ENCODE assay signal across 10 mouse cellular contexts in the genomic region with DNA sequence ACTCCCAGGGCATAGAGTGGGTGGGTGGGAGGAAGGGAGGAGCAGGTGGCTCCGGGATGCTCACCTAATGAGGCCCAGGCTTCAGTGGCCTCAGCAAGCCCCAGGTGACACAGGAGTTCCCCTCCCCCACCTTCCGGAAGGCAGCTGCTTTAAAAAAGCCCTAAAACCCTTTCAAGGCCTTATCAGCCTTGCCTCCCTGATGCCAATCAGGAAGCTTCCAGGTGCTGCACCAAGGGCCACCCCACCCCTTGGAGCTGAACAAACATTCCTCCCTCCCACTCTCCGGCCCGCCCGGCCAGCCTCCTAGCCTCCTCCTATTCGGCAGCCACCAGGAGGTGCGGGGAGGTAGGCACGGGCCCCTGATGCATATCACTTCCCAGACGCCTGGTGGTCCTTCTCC. TPM values are rescaled to one million over a fixed set of nuclear protein-coding genes. Genes with fewer than 3 reads are reported as not detected.
DNase-seq lines count a peak whose midpoint lies in the region; ATAC-seq and TF ChIP-seq lines count a peak whose summit lies in the region.
"Had no signal": no experiment of that assay in that cellular context is flagged by ENCODE, and none has a peak within 500 bp of the region (broad histone marks: within the 10 kb centered on the region; RNA-seq: fewer than 3 reads in every experiment).

No protein-coding gene starts in this region.

- intact Hi-C loops in left cerebral cortex, postnatal 25 days (cut with DNase I) = no loop called here

- H3K27ac ChIP-seq in heart, embryonic 12.5 days (ENCODE audit: poor library complexity, severe bottlenecking) = no peak overlapping the region
- no peak overlapping the region for H3K27ac ChIP-seq in heart, embryonic 10.5 days
- peak overlapping the region; percentile 30 for H3K27ac ChIP-seq in hindbrain, embryonic 13.5 days
- no peak overlapping the region for H3K27ac ChIP-seq in midbrain, embryonic 14.5 days (replicated peaks; ENCODE audit: low read depth, low read length)
- no peak overlapping the region for H3K27ac ChIP-seq in liver, postnatal 0 days (ENCODE audit: low read depth)
- H3K27ac ChIP-seq: macrophage had no signal

- peaks cover 83% of the 10 kb centered on the region for H3K27me3 ChIP-seq in heart, embryonic 12.5 days (replicated peaks)
- peaks cover 73% of the 10 kb centered on the region for H3K27me3 ChIP-seq in heart, embryonic 10.5 days (ENCODE audit: insufficient read depth, poor library complexity, severe bottlenecking)
- H3K27me3 ChIP-seq in hindbrain, embryonic 13.5 days = no peaks in the 10 kb centered on the region
- H3K27me3 ChIP-seq in midbrain, embryonic 14.5 days (ENCODE audit: control insufficient read depth, insufficient read depth, low read length) = no peaks in the 10 kb centered on the region
- H3K27me3 ChIP-seq in liver, postnatal 0 days (ENCODE audit: insufficient read depth, low read length) = peaks cover 39% of the 10 kb centered on the region

- H3K4me3 ChIP-seq in heart, embryonic 12.5 days = no peak overlapping the region
- no peak overlapping the region for H3K4me3 ChIP-seq in heart, embryonic 10.5 days
- H3K4me3 ChIP-seq in hindbrain, embryonic 13.5 days = no peak overlapping the region
- H3K4me3 ChIP-seq in midbrain, embryonic 14.5 days (replicated peaks; ENCODE audit: low read depth, low read length) = no peak overlapping the region
- H3K4me3 ChIP-seq in liver, postnatal 0 days (ENCODE audit: low read depth, low read length) = no peak overlapping the region

- 0 out of 2 replicates have a peak overlapping the region, but pooled peaks have one; percentile 2 for H3K4me2 ChIP-seq in heart, embryonic 12.5 days
- H3K4me2 ChIP-seq in hindbrain, embryonic 13.5 days = peak overlapping the region; percentile 35
- H3K4me2 ChIP-seq in midbrain, embryonic 14.5 days (ENCODE audit: low read length) = peak overlapping the region; percentile 33
- no peak overlapping the region for H3K4me2 ChIP-seq in liver, postnatal 0 days (ENCODE audit: low read depth, low read length)

- ATAC-seq in heart, embryonic 12.5 days (ENCODE audit: insufficient number of reproducible peaks, low FRiP score) = no peak
- ATAC-seq in hindbrain, embryonic 13.5 days (ENCODE audit: low FRiP score) = no peak
- ATAC-seq in midbrain, embryonic 14.5 days (ENCODE audit: low FRiP score, low TSS enrichment) = no peak
- no peak for ATAC-seq in inflammation-experienced regulatory T-cells, adult 6 months
- ATAC-seq in liver, postnatal 0 days = no peak

- H3K9me3 ChIP-seq in heart, embryonic 12.5 days (replicated peaks) = no peaks in the 10 kb centered on the region
- H3K9me3 ChIP-seq in heart, embryonic 10.5 days = no peaks in the 10 kb centered on the region
- no peaks in the 10 kb centered on the region for H3K9me3 ChIP-seq in hindbrain, embryonic 13.5 days
- no peaks in the 10 kb centered on the region for H3K9me3 ChIP-seq in midbrain, embryonic 14.5 days (ENCODE audit: control insufficient read depth, low read length)
- H3K9me3 ChIP-seq in liver, postnatal 0 days (ENCODE audit: low read length) = no peaks in the 10 kb centered on the region

- no peaks in the 10 kb centered on the region for H3K36me3 ChIP-seq in heart, embryonic 12.5 days
- H3K36me3 ChIP-seq in heart, embryonic 10.5 days = no peaks in the 10 kb centered on the region
- H3K36me3 ChIP-seq in hindbrain, embryonic 13.5 days = peaks cover 7% of the 10 kb centered on the region; the same call in 1 of the 2 replicates
- H3K36me3 ChIP-seq in midbrain, embryonic 14.5 days (ENCODE audit: control insufficient read depth, insufficient read depth, low read length) = peaks cover 9% of the 10 kb centered on the region; the same call in 1 of the 2 replicates
- no peaks in the 10 kb centered on the region for H3K36me3 ChIP-seq in liver, postnatal 0 days (replicated peaks; ENCODE audit: insufficient read depth, low read length)

- WGBS in heart, embryonic 12.5 days = 9% methylated on average over 9 of the region's 9 CpGs
- WGBS in heart, embryonic 10.5 days = 7% methylated on average over 9 of the region's 9 CpGs
- 12% methylated on average over 9 of the region's 9 CpGs for WGBS in hindbrain, embryonic 13.5 days
- WGBS in midbrain, embryonic 14.5 days = 14% methylated on average over 9 of the region's 9 CpGs
- 47% methylated on average over 9 of the region's 9 CpGs for WGBS in liver, postnatal 0 days (ENCODE audit: insufficient replicate concordance)

- no peak for DNase-seq in heart, embryonic 10.5 days (ENCODE audit: low spot score)
- peak; percentile 63 for DNase-seq in ES-CJ7 (ENCODE audit: low read depth, low spot score)
- DNase-seq in midbrain, embryonic 14.5 days = no peak
- no peak for DNase-seq in left cerebral cortex, postnatal 25 days (ENCODE audit: low spot score in 2 of 2)
- no peak for DNase-seq in liver, postnatal 0 days
- DNase-seq: adrenal gland, postnatal 10 days had no signal

- TF ChIP-seq CTCF in liver, postnatal 0 days (IDR thresholded peaks at IDR 0.05; ENCODE audit: low read depth) = no peak

- TF ChIP-seq EP300 in liver, postnatal 0 days (IDR thresholded peaks at IDR 0.05; ENCODE audit: low read depth) = no peak

- no peak overlapping the region for H3K9ac ChIP-seq in heart, embryonic 12.5 days
- peak overlapping the region; percentile 58 for H3K9ac ChIP-seq in hindbrain, embryonic 13.5 days
- 0 out of 2 replicates have a peak overlapping the region, but pooled peaks have one; percentile 12 for H3K9ac ChIP-seq in midbrain, embryonic 14.5 days (replicated peaks; ENCODE audit: low read length)
- H3K9ac ChIP-seq in liver, postnatal 0 days (replicated peaks) = no peak overlapping the region

- peaks cover 34% of the 10 kb centered on the region for H3K4me1 ChIP-seq in heart, embryonic 12.5 days (replicated peaks)
- peaks cover 59% of the 10 kb centered on the region for H3K4me1 ChIP-seq in heart, embryonic 10.5 days
- H3K4me1 ChIP-seq in hindbrain, embryonic 13.5 days (replicated peaks) = peaks cover 91% of the 10 kb centered on the region
- H3K4me1 ChIP-seq in midbrain, embryonic 14.5 days (ENCODE audit: control insufficient read depth, insufficient read depth, low read length) = peaks cover 74% of the 10 kb centered on the region
- no peaks in the 10 kb centered on the region for H3K4me1 ChIP-seq in liver, postnatal 0 days (ENCODE audit: insufficient read depth)

RNA-seq across cellular contexts. Expression of a gene that starts 6.0 kb away (rescaled TPM):
- polyA plus RNA-seq in heart, embryonic 12.5 days (2016; fragmentation: Nextera tagmentation; extraction: Ambion mirVana) = 1.5 and 2.1 TPM in 2 replicates
- 2.6 and 4.2 TPM in 2 replicates for polyA plus RNA-seq in heart, embryonic 10.5 days (2016; fragmentation: Nextera tagmentation; extraction: Ambion mirVana)
- polyA plus RNA-seq in hindbrain, embryonic 13.5 days (2015; fragmentation: Nextera tagmentation; extraction: Ambion mirVana) = 14.9 and 16.5 TPM in 2 replicates
- 27.6 and 32.8 TPM in 2 replicates for polyA plus RNA-seq in midbrain, embryonic 14.5 days (2014; fragmentation: Nextera tagmentation; extraction: Ambion mirVana)
- total RNA-seq in left cerebral cortex, postnatal 25 days (2021) = 10 to 100 TPM; 15.2 to 21.4 TPM
- polyA plus RNA-seq in inflammation-experienced regulatory T-cells, adult 6 months (2017; shearing (Covaris generic)) = under 1 TPM in 1 of 3 experiments, not detected in 2; 0.05 TPM
- polyA plus RNA-seq in liver, postnatal 0 days (2015; fragmentation: Nextera tagmentation; extraction: Ambion mirVana) = 0.08 and 0.12 TPM in 2 replicates

RNA-seq across cellular contexts. Expression of a gene that starts 56.1 kb away (rescaled TPM):
- 18.8 and 19.3 TPM in 2 replicates for polyA plus RNA-seq in heart, embryonic 12.5 days (2016; fragmentation: Nextera tagmentation; extraction: Ambion mirVana)
- polyA plus RNA-seq in heart, embryonic 10.5 days (2016; fragmentation: Nextera tagmentation; extraction: Ambion mirVana) = 4.5 and 13.4 TPM in 2 replicates
- polyA plus RNA-seq in hindbrain, embryonic 13.5 days (2015; fragmentation: Nextera tagmentation; extraction: Ambion mirVana) = 37.9 and 48.5 TPM in 2 replicates
- polyA plus RNA-seq in midbrain, embryonic 14.5 days (2014; fragmentation: Nextera tagmentation; extraction: Ambion mirVana) = 19.1 and 40.0 TPM in 2 replicates
- 10 to 100 TPM; 56.6 to 61.3 TPM for total RNA-seq in left cerebral cortex, postnatal 25 days (2021)
- polyA plus RNA-seq in inflammation-experienced regulatory T-cells, adult 6 months (2017; shearing (Covaris generic)) = 1 to 10 TPM; 1.8 to 8.1 (median 2.1) TPM
- 196 and 200 TPM in 2 replicates for polyA plus RNA-seq in liver, postnatal 0 days (2015; fragmentation: Nextera tagmentation; extraction: Ambion mirVana)

Comparison
In these comparisons a context has a peak if more than half of its experiments do, and no peak if none do; other contexts are left out.
1. H3K9ac ChIP-seq: peak in hindbrain, embryonic 13.5 days (single experiment) and midbrain, embryonic 14.5 days (single experiment); none in heart, embryonic 12.5 days (single experiment) and liver, postnatal 0 days (single experiment).